In the genomic region with DNA sequence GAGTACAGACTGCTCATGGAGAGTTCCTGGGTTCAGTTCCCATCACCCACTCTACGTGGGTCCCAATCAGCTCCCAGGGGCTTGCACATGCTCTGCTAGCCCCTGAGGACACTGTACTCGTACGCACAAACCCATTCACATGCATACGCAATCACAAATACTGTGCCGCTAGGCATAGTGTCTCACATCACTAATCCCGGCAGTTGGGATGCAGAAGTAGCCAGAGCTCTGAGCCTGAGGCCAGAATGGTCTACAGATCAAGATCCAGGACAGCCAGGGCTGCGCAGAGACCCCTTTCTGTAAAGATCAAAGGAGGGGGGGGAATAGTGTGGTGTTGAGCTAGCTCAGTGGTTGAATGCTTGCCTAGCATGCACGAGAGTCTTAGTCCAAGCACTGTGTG, we compare ENCODE assay signal across 15 mouse cellular contexts.
"Had no signal": no experiment of that assay in that cellular context is flagged by ENCODE, and none has a peak within 500 bp of the region (broad histone marks: within the 10 kb centered on the region; RNA-seq: fewer than 3 reads in every experiment).

No protein-coding gene starts in this region.

- H3K27ac ChIP-seq: kidney, embryonic 15.5 days; limb, embryonic 10.5 days; midbrain, embryonic 12.5 days; neural tube, embryonic 13.5 days; stomach, embryonic 15.5 days had no signal

- H3K36me3 ChIP-seq: kidney, embryonic 15.5 days; limb, embryonic 10.5 days; midbrain, embryonic 12.5 days; neural tube, embryonic 13.5 days; stomach, embryonic 15.5 days had no signal

- H3K27me3 ChIP-seq: kidney, embryonic 15.5 days; midbrain, embryonic 12.5 days; neural tube, embryonic 13.5 days; stomach, embryonic 15.5 days had no signal

- DNase-seq: kidney, adult 2 months; kidney, postnatal 14 days; lung, adult 2 months; lung, postnatal 4 days; retina, postnatal 1 day; thymus, adult 2 months; thymus, postnatal 25 days had no signal

- H3K9me3 ChIP-seq: kidney, embryonic 15.5 days; limb, embryonic 10.5 days; midbrain, embryonic 12.5 days; neural tube, embryonic 13.5 days; stomach, embryonic 15.5 days had no signal

- H3K4me3 ChIP-seq: kidney, embryonic 15.5 days; limb, embryonic 10.5 days; midbrain, embryonic 12.5 days; neural tube, embryonic 13.5 days; stomach, embryonic 15.5 days had no signal

- H3K4me2 ChIP-seq: kidney, embryonic 15.5 days; midbrain, embryonic 12.5 days; neural tube, embryonic 13.5 days; stomach, embryonic 15.5 days had no signal

- ATAC-seq: intestine, embryonic 16.5 days; lung, postnatal 0 days; midbrain, embryonic 16.5 days had no signal

- H3K9ac ChIP-seq: kidney, embryonic 15.5 days; midbrain, embryonic 12.5 days; neural tube, embryonic 13.5 days; stomach, embryonic 15.5 days had no signal
